Mouse (Mus musculus) cerebellum, adult 18-20 months (tissue): ENCODE data around the gene Olfr485.
"Not testable (repeated sequence)": the region's sequence is repeated elsewhere in the genome, so short reads cannot be mapped to it uniquely, and the experiment has no call there.

Source experiments
- DNase-seq, 2 experiments: peaks; one replicate each; pipeline ENCODE4 v3.0.0; 2021

Gene Olfr485

DNA sequence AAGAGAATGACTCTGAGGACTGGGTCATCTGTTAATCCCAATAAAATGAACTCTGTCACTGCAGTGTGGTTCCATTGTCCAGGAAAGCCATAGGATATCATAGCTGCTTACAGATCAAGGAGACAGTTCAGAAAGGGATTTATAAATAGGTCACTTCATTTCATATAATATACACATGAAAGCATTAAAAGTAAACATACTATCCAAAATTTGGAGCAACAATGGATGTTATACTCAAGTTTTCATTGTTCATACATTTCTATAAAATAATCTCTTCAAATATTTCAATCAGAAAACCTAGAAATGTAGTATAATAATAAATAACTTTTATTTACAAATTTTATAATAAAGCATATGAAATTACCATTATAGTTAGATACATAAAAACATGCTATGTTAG is at the start of gene Olfr485:
Olfr485 (minus strand) TSS at position 101 of the 400 bp plus-strand sequence.
- DNase-seq: no peak

DNA sequence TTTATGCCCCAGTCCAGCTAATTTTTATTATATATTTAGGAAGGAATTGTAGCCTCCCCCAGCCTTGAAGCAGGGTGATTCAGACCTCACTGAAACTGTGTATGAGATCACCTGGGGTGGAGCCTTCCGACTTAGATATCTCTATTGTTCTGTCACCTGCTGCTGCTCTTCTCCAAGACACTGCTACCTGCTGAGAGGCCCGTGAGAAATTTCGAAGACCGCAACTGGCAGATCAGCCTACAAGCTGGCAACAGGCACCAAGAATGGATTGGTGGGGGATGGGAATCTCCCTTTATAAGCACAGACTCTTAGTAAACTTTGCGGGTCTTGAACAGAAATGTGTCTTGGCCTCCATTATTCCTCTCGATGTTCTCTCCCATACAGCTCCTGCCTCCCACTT is 37.3 kb upstream of the Olfr485 start:
- no peak for DNase-seq

DNA sequence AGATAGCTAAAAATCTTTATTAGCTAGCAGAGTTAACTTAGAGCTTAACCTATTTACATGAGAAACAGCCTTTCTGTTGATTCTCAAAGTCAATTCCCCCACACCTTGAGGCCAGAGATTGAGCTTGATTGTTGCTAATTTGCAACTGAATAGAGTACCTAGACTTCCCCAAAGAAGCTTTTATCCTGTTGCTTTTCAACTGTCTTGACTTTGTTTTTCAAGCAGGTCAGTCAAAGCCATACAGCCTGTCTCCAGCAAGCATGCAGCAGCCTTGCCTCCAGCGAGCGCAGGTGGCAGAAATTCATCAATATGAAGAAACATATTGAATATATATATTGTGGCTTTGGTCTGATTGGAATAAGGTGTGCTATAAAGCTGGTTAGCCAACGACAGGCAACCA is 36.7 kb upstream of the Olfr485 start:
- not testable (repeated sequence) for DNase-seq

DNA sequence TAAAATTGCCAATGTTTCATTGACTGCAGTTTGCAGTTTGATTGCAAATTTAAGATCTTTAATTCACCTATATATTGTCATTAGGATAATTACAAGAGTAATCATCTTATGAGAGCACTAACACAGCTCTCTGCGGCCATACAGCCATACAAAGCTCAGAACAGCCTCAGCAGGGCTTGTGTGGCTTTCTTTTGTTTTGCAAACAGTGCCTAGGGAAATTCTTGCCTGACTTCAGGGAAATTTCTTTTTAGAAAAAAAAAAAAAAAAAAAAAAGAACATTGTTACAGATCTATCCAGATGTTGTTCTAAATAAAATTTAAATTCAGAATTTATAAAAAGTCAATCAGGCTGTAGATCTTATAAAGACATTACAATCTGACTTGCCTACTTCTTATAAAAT is 33.0 kb upstream of the Olfr485 start:
- DNase-seq: not testable (repeated sequence)

DNA sequence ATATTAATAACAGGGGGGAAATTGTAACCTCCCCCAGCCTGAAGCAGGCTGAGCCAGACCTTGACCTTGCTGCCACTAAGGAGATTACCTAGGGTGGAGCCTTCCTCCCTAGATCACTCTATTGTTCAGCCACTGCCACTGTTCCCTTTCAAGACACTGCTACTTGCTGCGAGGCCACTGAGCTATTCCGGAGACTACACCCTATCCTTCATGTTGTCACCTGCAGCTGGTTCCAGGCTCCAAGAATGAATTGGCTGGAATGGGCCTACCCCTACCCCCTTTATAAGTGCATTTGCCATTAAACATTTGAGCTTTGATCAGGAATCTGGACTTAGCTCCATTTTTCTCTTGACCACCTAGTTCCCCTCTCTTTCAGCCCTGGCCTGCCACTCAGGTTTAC is 31.5 kb upstream of the Olfr485 start:
- not testable (repeated sequence) for DNase-seq

DNA sequence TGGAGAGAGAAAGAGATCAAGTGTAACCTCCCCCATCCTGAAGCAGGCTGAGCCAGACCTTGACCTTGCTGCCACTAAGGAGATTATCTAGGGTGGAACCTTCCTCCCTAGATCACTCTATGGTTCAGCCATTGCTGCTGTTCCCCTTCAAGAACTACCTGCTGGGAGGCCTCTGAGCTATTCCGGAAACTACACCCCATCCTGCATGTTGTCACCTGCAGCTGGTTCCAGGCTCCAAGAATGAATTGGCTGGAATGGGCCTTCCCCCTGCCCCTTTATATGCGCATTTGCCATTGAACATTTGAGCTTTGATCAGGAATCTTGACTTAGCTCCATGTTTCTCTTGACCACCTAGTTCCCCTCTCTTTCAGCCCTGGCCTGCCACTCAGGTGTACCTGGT is 25.6 kb upstream of the Olfr485 start:
- DNase-seq: not testable (repeated sequence)

DNA sequence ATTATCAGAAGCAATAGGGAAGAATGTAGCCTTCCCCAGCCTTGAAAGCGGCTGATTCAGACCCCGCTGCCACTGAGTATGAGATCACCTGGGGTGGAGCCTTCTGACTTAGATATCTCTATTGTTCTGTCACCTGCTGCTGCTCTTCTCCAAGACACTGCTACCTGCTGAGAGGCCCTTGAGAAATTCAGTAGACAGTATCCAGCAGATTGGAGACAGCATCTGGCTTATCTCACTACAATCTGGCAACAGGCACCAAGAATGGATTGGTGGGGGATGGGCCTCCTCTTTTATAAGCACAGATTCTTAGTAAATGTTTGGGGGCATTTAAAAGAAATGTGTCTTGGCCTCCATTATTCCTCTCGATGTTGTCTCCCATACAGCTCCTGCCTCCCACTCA is 24.7 kb upstream of the Olfr485 start:
- DNase-seq: not testable (repeated sequence)

DNA sequence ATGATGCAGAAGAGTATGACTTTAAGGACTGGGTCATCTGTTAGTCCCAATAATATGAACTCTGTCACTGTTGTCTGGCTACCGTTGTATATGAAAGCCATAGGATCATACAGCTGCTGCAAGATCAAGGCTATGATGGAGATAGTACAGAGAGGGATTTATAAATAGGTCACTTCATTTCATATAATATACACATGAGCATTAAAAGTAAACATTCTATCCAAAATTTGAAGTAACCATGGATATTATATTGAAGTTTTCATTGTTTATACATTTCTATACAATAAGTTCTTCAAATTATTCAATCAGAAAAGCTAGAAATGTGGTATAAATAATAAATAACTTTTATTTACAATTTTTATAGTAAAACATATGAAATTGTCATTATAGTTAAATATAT is 13.0 kb upstream of the Olfr485 start, which contains the start of gene Olfr486:
Olfr486 (minus strand) TSS at position 101 of the 400 bp plus-strand sequence.
- not testable (repeated sequence) for DNase-seq

DNA sequence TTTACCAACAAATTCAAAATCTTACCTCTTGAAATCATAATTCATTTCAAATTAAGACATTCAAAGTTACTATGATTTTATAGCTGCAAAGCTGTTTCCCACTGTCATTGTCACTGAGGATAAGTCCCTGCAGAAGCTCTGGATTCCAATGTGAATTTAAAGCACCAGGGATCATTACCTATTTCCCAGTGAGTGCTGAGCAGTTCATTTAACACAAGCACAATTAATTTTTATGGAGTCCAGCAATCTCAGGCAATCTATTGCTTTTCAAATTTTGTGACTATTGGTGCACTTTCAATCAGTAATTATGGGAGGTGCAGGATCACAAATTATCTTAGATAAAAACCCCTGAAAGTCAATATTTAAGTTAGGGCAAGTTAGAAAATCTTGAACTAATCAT is 32.3 kb downstream of the Olfr485 start, which contains the start of gene Olfr484:
Olfr484 (minus strand) TSS at position 101 of the 400 bp plus-strand sequence.
- DNase-seq: no peak

DNA sequence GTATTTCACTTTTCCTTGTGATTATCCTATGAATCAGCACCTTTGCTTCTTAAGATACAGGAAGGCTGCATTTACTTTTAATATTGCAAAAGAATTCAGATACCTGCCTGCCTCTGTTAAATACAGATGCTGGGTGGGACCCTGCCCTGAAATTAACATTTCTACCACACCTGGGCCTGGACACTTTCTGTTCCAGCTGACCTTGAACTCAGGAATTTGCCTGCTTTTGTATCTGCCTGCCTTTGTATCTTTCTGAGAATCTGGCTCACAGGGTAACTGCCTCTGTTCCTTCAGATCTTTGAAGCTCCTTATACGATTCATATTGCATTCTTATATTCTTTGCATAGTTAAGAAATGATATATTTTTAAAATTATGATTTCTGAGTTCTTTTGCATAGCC is 38.3 kb downstream of the Olfr485 start:
- no peak for DNase-seq

DNA sequence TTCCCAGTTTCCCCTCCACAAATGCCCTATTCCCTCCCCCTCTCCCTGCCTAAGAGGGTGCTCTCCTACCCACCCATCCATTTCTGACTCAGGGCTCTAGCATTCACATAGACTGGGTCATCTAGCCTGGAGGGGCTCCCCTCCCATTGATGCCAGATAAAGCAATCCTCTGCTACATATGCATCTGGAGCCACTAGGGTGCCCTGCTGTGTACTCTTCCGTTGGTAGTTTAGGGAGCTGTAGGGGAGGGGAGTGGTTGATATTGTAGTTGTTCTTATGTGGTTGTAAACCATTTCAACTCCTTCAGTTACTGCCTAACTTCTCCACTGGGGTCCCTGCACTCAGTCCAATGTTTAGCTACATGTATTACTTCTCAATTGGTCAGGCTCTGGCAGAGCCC is 39.0 kb downstream of the Olfr485 start:
- no peak for DNase-seq
